Mouse (Mus musculus) testis, adult 2 months (tissue): ENCODE measurements around the gene Cd300a.

Experiments used
- CTCF ChIP-seq: fragments of 200-500 bp; IDR thresholded peaks from 2 replicates; pipeline ENCODE4 v1.5.1; 2012; ENCODE audit warnings: low read depth, mild to moderate bottlenecking, inconsistent platforms, low read length, moderate library complexity; ENCODE audit not compliant: control insufficient read depth, insufficient read depth, insufficient replicate concordance
- POLR2A ChIP-seq: fragments of 200-500 bp; IDR thresholded peaks from 2 replicates; pipeline ENCODE4 v1.6.1; 2012; ENCODE audit warnings: low read depth, mild to moderate bottlenecking, inconsistent platforms, low read length, moderate library complexity; ENCODE audit not compliant: control insufficient read depth

DNA sequence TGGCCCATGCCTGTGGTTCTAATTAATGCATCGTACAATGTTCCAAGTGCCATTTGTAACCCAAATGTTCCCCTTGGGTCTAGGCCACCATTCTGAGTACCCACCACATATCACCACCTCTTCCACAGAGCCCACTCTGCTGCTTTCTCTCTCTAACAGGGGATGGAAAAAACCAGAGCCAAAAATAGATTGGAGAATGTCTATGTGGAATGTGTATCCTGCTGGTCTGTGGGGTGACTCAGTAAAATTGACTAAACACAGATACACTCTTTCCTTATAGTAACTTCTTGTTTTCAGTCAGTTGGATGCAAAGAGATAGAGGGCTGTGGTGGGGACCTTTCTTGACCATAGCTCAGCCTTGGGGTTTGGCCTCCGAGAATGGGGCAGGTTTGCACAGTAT is 39.7 kb downstream of the Cd300a start:
- TF ChIP-seq CTCF (no peak), POLR2A (no peak)
